Mouse (Mus musculus): Measurements from ENCODE around the gene Tspan14.

DNA sequence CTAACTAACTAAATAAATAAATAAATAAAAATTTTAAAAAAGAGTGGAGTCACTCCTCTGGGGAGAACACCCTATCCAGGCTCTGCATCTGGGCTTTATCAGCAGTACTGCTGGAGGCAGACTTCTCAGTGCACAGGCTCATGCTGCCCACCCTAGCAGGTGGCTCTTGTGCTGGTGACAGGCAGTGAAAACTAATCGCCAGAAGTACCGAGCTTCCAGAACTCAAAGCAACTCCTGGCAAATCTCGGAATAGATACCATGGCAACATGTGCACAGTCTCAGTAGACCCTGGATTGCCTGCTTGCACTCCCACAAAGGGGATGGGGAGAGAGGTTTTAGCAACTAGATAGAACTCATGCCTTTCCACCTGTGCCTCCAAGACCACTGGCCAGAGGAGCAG lies 40.3 kb upstream of the Tspan14 start:
- TF ChIP-seq CTCF (IDR thresholded peaks at IDR 0.05; ENCODE audit: insufficient read depth, low read length), result no peak
- no peak for TF ChIP-seq POLR2A (IDR thresholded peaks at IDR 0.05; ENCODE audit: borderline replicate concordance, extremely low read depth, low read depth, low read length)

Data from lung, adult 2 months (tissue).